Mouse (Mus musculus) myocyte (in vitro differentiated cells): ENCODE measurements around the gene Castor1. TPM values are rescaled to one million over a fixed set of nuclear protein-coding genes. Genes with fewer than 3 reads are reported as not detected.

Experiments used
- H3K27me3 ChIP-seq: one replicate; pipeline ENCODE4 v1.6.1; 2011; ENCODE audit not compliant: control insufficient read depth, insufficient read depth, insufficient read length
- H3K36me3 ChIP-seq: one replicate; pipeline ENCODE4 v1.6.1; 2011; ENCODE audit not compliant: control insufficient read depth, insufficient read depth
- H3K4me2 ChIP-seq: one replicate; pipeline ENCODE4 v1.6.1; 2011; ENCODE audit warnings: low read depth, control low read depth
- H3K4me3 ChIP-seq: one replicate; pipeline ENCODE4 v1.5.1; 2011; ENCODE audit warnings: mild to moderate bottlenecking, control low read depth, moderate library complexity
- H3K79me2 ChIP-seq: one replicate; pipeline ENCODE4 v1.6.1; 2011; ENCODE audit not compliant: control insufficient read depth, insufficient read depth
- H3ac ChIP-seq: one replicate; pipeline ENCODE4 v1.6.1; 2011; ENCODE audit not compliant: control insufficient read depth, insufficient read length
- CEBPB ChIP-seq: IDR thresholded peaks from 2 replicates; pipeline ENCODE4 v1.6.1; 2011; ENCODE audit warnings: mild to moderate bottlenecking, moderate library complexity; ENCODE audit not compliant: poor library complexity, insufficient read depth, severe bottlenecking
- E2F4 ChIP-seq: IDR thresholded peaks from one replicate; pipeline ENCODE4 v1.6.1; 2011; ENCODE audit warnings: mild to moderate bottlenecking, control low read depth, moderate library complexity; ENCODE audit not compliant: insufficient read depth
- MAX ChIP-seq: IDR thresholded peaks from one replicate; pipeline ENCODE4 v1.6.1; 2011; ENCODE audit warnings: low read depth, mild to moderate bottlenecking, control low read depth
- MYOD1 ChIP-seq, 3 experiments: IDR thresholded peaks; one replicate each; pipeline ENCODE4 v1.6.1; 2011; ENCODE audit warnings: control low read depth in 2 of 3, low read depth in 2 of 3, mild to moderate bottlenecking in 2 of 3, moderate library complexity in 1 of 3; ENCODE audit not compliant: insufficient read length in 2 of 3, control insufficient read depth in 1 of 3
- MYOG ChIP-seq, 3 experiments: IDR thresholded peaks; one replicate each; pipeline ENCODE4 v1.6.1; 2011; ENCODE audit warnings: control low read depth in 2 of 3, low read depth in 2 of 3, mild to moderate bottlenecking in 2 of 3; ENCODE audit not compliant: insufficient read length in 2 of 3, control insufficient read depth in 1 of 3, insufficient read depth in 1 of 3
- POLR2A ChIP-seq: IDR thresholded peaks from one replicate; pipeline ENCODE4 v1.6.1; 2011; ENCODE audit warnings: low read depth, mild to moderate bottlenecking, control low read depth, moderate library complexity; ENCODE audit not compliant: insufficient read length
- POLR2AphosphoS2 ChIP-seq: IDR thresholded peaks from one replicate; pipeline ENCODE4 v1.6.1; 2011; ENCODE audit warnings: low read depth, control low read depth; ENCODE audit not compliant: insufficient read length
- REST ChIP-seq: IDR thresholded peaks from one replicate; pipeline ENCODE4 v1.6.1; 2011; ENCODE audit warnings: mild to moderate bottlenecking, control low read depth, moderate library complexity; ENCODE audit not compliant: insufficient read depth, insufficient read length
- SRF ChIP-seq: IDR thresholded peaks from one replicate; pipeline ENCODE4 v1.6.1; 2011; ENCODE audit warnings: low read depth; ENCODE audit not compliant: control insufficient read depth, insufficient read length
- TCF12 ChIP-seq: IDR thresholded peaks from one replicate; pipeline ENCODE4 v1.6.1; 2011; ENCODE audit warnings: mild to moderate bottlenecking, control low read depth; ENCODE audit not compliant: poor library complexity, insufficient read depth, severe bottlenecking
- TCF3 ChIP-seq: IDR thresholded peaks from one replicate; pipeline ENCODE4 v1.6.1; 2011; ENCODE audit warnings: low read depth, control low read depth; ENCODE audit not compliant: insufficient read length
- USF1 ChIP-seq: IDR thresholded peaks from one replicate; pipeline ENCODE4 v1.6.1; 2011; ENCODE audit warnings: low read depth, mild to moderate bottlenecking, control low read depth, moderate library complexity
- polyA plus RNA-seq: library from polyadenylated mRNA; unstranded; fragments of >200 nt; fragmentation: generic; extraction: Trizol; gene quantifications from one replicate; pipeline ENCODE4 v1.2.1, GENCODE M21; 2012; ENCODE audit warnings: missing spikeins

Gene Castor1
- polyA plus RNA-seq, 1 experiment: 3.1 TPM

DNA sequence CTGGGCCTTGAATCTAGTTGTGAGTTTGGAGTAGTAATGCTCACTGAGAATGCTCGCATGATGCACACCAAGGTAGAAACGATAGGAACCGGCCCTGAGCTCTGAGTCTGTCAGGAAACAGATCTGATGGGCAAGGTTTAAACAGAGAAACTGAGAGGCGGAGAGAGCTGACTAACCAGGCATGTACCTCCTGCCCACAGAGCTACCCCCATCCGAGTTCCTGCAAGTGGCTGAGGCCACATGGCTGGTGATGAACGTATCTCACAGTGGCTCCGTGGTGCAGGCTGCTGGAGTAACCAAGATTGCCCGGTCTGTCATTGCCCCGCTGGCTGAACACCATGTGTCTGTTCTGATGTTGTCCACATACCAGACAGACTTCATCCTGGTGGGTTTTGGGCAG lies 1.9 kb downstream of the Castor1 start:
- H3K4me2 ChIP-seq: no peak overlapping the region
- H3ac ChIP-seq: no peak overlapping the region
- TF ChIP-seq USF1 (no peak), MAX (no peak), REST (no peak), CEBPB (no peak), MYOG (IDR thresholded peaks at IDR 0.05; ENCODE audit: control insufficient read depth in 1 of 3, insufficient read depth in 1 of 3, insufficient read length in 2 of 3, low read depth in 2 of 3) (no peak), SRF (no peak), TCF12 (no peak), MYOD1 (IDR thresholded peaks at IDR 0.05; ENCODE audit: control insufficient read depth in 1 of 3, insufficient read length in 2 of 3, low read depth in 2 of 3) (no peak), E2F4 (no peak), POLR2AphosphoS2 (no peak), TCF3 (no peak), POLR2A (no peak)
- H3K79me2 ChIP-seq: no peaks in the 10 kb centered on the region
- no peak overlapping the region for H3K4me3 ChIP-seq
- no peaks in the 10 kb centered on the region for H3K27me3 ChIP-seq
- no peaks in the 10 kb centered on the region for H3K36me3 ChIP-seq

DNA sequence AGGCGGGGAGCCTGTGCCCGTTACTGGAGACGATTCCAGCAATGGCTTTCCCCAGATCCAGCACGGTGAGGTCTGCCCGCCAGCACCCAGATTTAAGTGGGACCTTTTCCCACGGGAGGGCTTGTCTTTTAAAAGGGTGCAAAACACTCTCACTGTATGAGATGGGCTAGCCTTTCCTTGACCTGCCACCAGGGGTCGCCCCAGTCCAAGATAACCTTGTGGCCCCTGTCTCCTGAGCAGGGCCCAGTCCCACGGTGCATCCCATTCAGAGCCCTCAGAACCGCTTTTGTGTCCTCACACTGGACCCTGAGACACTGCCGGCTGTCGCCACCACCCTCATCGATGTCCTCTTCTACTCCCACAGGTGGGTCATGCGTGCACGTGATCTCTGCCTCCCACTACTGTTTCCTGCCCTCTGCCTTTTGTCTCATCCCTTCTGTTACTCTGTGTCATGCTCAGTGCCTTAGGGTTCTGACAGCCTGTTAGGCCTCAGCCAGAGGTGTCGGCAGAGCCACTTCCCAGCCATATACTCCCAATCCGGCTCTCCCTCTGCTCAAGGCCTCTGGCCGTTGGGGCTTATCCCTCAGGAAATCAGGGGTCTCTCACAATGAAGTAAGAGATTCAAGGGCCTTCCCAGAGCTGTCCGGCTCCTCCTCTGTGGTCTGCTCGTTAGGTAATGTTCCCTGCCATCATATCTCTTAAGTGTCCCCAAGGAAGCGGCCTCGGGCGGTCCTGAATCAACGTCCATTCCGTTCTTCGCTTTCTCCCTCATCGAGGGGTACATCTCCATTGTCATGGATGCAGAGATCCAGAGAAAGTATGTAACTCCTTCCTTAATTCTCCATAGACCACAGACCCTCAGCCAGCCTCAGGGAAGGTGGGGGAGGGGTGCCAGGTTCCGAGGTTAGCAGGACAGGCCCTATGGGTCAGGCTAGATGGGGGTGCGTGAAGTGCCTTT lies 2.7 kb downstream of the Castor1 start:
- no peaks in the 10 kb centered on the region for H3K27me3 ChIP-seq
- no peak overlapping the region for H3K4me2 ChIP-seq
- no peaks in the 10 kb centered on the region for H3K79me2 ChIP-seq
- H3K4me3 ChIP-seq: no peak overlapping the region
- no peak overlapping the region for H3ac ChIP-seq
- no peaks in the 10 kb centered on the region for H3K36me3 ChIP-seq
- TF ChIP-seq POLR2A: no peak
- no peak for TF ChIP-seq USF1
- no peak for TF ChIP-seq MYOG (IDR thresholded peaks at IDR 0.05; ENCODE audit: control insufficient read depth in 1 of 3, insufficient read depth in 1 of 3, insufficient read length in 2 of 3, low read depth in 2 of 3)
- no peak for TF ChIP-seq CEBPB
- TF ChIP-seq TCF3: no peak
- no peak for TF ChIP-seq REST
- no peak for TF ChIP-seq POLR2AphosphoS2
- no peak for TF ChIP-seq MYOD1 (IDR thresholded peaks at IDR 0.05; ENCODE audit: control insufficient read depth in 1 of 3, insufficient read length in 2 of 3, low read depth in 2 of 3)
- TF ChIP-seq SRF: no peak

DNA sequence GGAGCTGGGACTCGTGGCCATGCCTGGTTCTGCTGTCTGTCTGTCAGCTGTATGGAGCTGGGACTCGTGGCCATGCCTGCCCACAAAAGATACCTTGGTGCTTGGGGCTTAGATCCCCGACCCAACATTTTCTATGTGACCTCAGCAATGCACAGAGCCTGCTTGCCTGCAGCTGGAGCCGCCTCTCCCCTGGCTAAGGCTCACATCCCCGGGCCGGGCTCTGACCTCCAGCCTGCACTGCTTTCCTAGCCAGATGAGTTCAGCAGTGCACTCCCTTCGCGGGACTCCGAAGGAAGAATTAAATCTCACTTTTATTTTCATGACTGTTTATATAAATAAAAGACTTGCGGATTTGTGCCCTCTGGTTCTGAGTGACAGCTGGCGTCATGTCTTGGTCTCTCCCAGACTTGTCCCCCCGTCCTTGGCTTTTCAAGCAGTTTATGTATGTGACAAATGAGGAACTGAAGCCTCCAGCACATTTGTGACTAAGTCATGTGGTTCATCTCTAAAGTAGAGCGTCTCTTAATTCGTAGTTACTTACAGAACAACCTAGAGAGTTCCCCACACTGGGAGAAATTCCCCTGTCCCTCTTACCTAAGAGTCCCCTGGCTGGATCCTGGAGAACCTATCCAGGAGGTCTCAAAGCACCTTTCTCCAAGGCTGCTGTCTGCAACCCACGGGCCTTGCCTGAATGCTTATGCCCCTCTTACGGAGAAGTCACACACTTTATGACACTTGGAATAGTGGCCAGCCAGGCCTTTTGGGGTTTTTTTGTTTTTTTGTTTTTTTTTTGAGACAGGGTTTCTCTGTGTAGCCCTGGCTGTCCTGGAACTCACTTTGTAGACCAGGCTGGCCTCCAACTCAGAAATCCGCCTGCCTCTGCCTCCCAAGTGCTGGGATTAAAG lies 4.3 kb downstream of the Castor1 start:
- no peaks in the 10 kb centered on the region for H3K27me3 ChIP-seq
- no peak for TF ChIP-seq USF1
- TF ChIP-seq POLR2AphosphoS2: no peak
- no peak for TF ChIP-seq E2F4
- no peak for TF ChIP-seq MAX
- TF ChIP-seq SRF: no peak
- TF ChIP-seq POLR2A: no peak
- no peak for TF ChIP-seq TCF3
- no peak for TF ChIP-seq REST
- TF ChIP-seq TCF12: no peak
- no peak for TF ChIP-seq MYOG (IDR thresholded peaks at IDR 0.05; ENCODE audit: control insufficient read depth in 1 of 3, insufficient read depth in 1 of 3, insufficient read length in 2 of 3, low read depth in 2 of 3)
- TF ChIP-seq MYOD1 (IDR thresholded peaks at IDR 0.05; ENCODE audit: control insufficient read depth in 1 of 3, insufficient read length in 2 of 3, low read depth in 2 of 3): no peak
- TF ChIP-seq CEBPB: no peak
- no peaks in the 10 kb centered on the region for H3K36me3 ChIP-seq
- H3K79me2 ChIP-seq: no peaks in the 10 kb centered on the region
- H3K4me3 ChIP-seq: no peak overlapping the region
- H3K4me2 ChIP-seq: no peak overlapping the region
- H3ac ChIP-seq: no peak overlapping the region
